Mouse (Mus musculus) limb, embryonic 12.5 days (tissue): ENCODE data around the gene Ebf3. TPM values are rescaled to one million over a fixed set of nuclear protein-coding genes. Genes with fewer than 3 reads are reported as not detected.

ENCODE experiments used
- ATAC-seq: fragments of 200-750 bp; cut with Nextera tagmentation; 2 replicates; pipeline ENCODE4 v1.8.0; 2017; ENCODE audit warnings: low read depth, moderate TSS enrichment; ENCODE audit not compliant: insufficient number of reproducible peaks, insufficient read depth, low FRiP score, low TSS enrichment
- H3K27ac ChIP-seq: fragments of 300-500 bp; sonication (generic); 2 replicates; pipeline ENCODE4 v1.5.1; 2016; ENCODE audit warnings: mild to moderate bottlenecking, moderate library complexity
- H3K27me3 ChIP-seq: fragments of 300-500 bp; sonication (generic); 2 replicates; pipeline ENCODE4 v1.6.1; 2016; ENCODE audit warnings: mild to moderate bottlenecking, moderate library complexity
- H3K36me3 ChIP-seq: fragments of 300-500 bp; sonication (generic); 2 replicates; pipeline ENCODE4 v1.6.1; 2016; ENCODE audit warnings: mild to moderate bottlenecking, moderate library complexity
- H3K4me1 ChIP-seq: fragments of 300-500 bp; sonication (generic); replicated peaks from 2 replicates; pipeline ENCODE4 v1.6.1; 2016
- H3K4me2 ChIP-seq: fragments of 300-500 bp; sonication (generic); 2 replicates; pipeline ENCODE4 v1.6.1; 2016; ENCODE audit warnings: mild to moderate bottlenecking, moderate library complexity
- H3K4me3 ChIP-seq: fragments of 300-500 bp; sonication (generic); replicated peaks from 2 replicates; pipeline ENCODE4 v1.5.1; 2016; ENCODE audit warnings: mild to moderate bottlenecking
- H3K9ac ChIP-seq: fragments of 300-500 bp; sonication (generic); replicated peaks from 2 replicates; pipeline ENCODE4 v1.6.1; 2016; ENCODE audit warnings: mild to moderate bottlenecking, moderate library complexity
- H3K9me3 ChIP-seq: fragments of 300-500 bp; sonication (generic); 2 replicates; pipeline ENCODE4 v1.6.1; 2016; ENCODE audit warnings: mild to moderate bottlenecking, moderate library complexity
- WGBS: fragments of 180-500 bp; shearing (Covaris S2); methylation state at CpG from one replicate; pipeline ENCODE4 v1.1.7; 2016; 5-methylcytosine and 5-hydroxymethylcytosine counted together
- polyA plus RNA-seq: library from polyadenylated mRNA; unstranded; fragments of >200 nt; fragmentation: Nextera tagmentation; extraction: Ambion mirVana; gene quantifications from 2 replicates; pipeline ENCODE4 v1.2.1, GENCODE M21; 2016

Ebf3 gene
- polyA plus RNA-seq, 1 experiment from 2014 or later, result 17.6 TPM

GRCm38 (mm10) chr7:137268452-137269155, 45.6 kb downstream of the Ebf3 start:
- peaks cover 9% of the 10 kb centered on the region; the same call in 1 of the 2 replicates for H3K27me3 ChIP-seq
- H3K36me3 ChIP-seq, result peaks cover 5% of the 10 kb centered on the region; the same call in 1 of the 2 replicates
- no peak overlapping the region for H3K9ac ChIP-seq
- peak overlapping the region; percentile 29 for H3K4me2 ChIP-seq
- H3K27ac ChIP-seq, result peak overlapping the region; percentile 87
- no peak overlapping the region for H3K4me3 ChIP-seq
- WGBS, result 33% methylated on average over 8 of the region's 8 CpGs
- H3K9me3 ChIP-seq, result no peaks in the 10 kb centered on the region
- ATAC-seq, result peak; percentile 64; the same call in 1 of the 2 replicates
- peaks cover 79% of the 10 kb centered on the region for H3K4me1 ChIP-seq

GRCm38 (mm10) chr7:137267441-137267840, 46.8 kb downstream of the Ebf3 start:
- H3K4me3 ChIP-seq, result no peak overlapping the region
- peaks cover 5% of the 10 kb centered on the region; the same call in 1 of the 2 replicates for H3K36me3 ChIP-seq
- no peaks in the 10 kb centered on the region for H3K9me3 ChIP-seq
- 66% methylated on average over 9 of the region's 9 CpGs for WGBS
- H3K27me3 ChIP-seq, result peaks cover 11% of the 10 kb centered on the region
- peak overlapping the region; percentile 87; the same call in 1 of the 2 replicates for H3K27ac ChIP-seq
- no peak for ATAC-seq
- no peak overlapping the region; the same call in 1 of the 2 replicates for H3K4me2 ChIP-seq
- peaks cover 69% of the 10 kb centered on the region for H3K4me1 ChIP-seq
- H3K9ac ChIP-seq, result no peak overlapping the region; the same call in 1 of the 2 replicates

- 0 out of 2 replicates have a peak overlapping the region, but pooled peaks have one; percentile 25 for H3K27ac ChIP-seq
- no peak for ATAC-seq
- H3K9me3 ChIP-seq, result no peaks in the 10 kb centered on the region
- no peak overlapping the region; the same call in 1 of the 2 replicates for H3K9ac ChIP-seq
- no peaks in the 10 kb centered on the region for H3K36me3 ChIP-seq
- H3K4me1 ChIP-seq, result peaks cover 63% of the 10 kb centered on the region
- H3K4me3 ChIP-seq, result 0 out of 2 replicates have a peak overlapping the region, but pooled peaks have one; percentile 0
- peaks cover 8% of the 10 kb centered on the region for H3K27me3 ChIP-seq
- peak overlapping the region; percentile 32 for H3K4me2 ChIP-seq
- WGBS, result 5% methylated on average over 17 of the region's 17 CpGs
Measured at GRCm38 (mm10) chr7:137266575-137266974, 47.7 kb downstream of the Ebf3 start.

GRCm38 (mm10) chr7:137262330-137262729, 51.9 kb downstream of the Ebf3 start:
- peaks cover 43% of the 10 kb centered on the region for H3K4me1 ChIP-seq
- H3K4me3 ChIP-seq, result no peak overlapping the region
- 89% methylated on average over 8 of the region's 8 CpGs for WGBS
- no peak overlapping the region for H3K4me2 ChIP-seq
- no peak for ATAC-seq
- peaks cover 31% of the 10 kb centered on the region for H3K27me3 ChIP-seq
- H3K36me3 ChIP-seq, result no peaks in the 10 kb centered on the region
- no peaks in the 10 kb centered on the region for H3K9me3 ChIP-seq
- no peak overlapping the region for H3K27ac ChIP-seq
- no peak overlapping the region for H3K9ac ChIP-seq

- Histone ChIP-seq H3K4me1 (peaks cover 72% of the 10 kb centered on the region), H3K9me3 (no peaks in the 10 kb centered on the region), H3K4me3 (no peak overlapping the region), H3K4me2 (no peak overlapping the region), H3K27ac (no peak overlapping the region), H3K27me3 (peaks cover 27% of the 10 kb centered on the region; the same call in 1 of the 2 replicates), H3K9ac (no peak overlapping the region), H3K36me3 (no peaks in the 10 kb centered on the region)
- WGBS, result 42% methylated on average over 11 of the region's 11 CpGs
- no peak for ATAC-seq
Measured at GRCm38 (mm10) chr7:137246213-137246872, 67.9 kb downstream of the Ebf3 start.

DNA sequence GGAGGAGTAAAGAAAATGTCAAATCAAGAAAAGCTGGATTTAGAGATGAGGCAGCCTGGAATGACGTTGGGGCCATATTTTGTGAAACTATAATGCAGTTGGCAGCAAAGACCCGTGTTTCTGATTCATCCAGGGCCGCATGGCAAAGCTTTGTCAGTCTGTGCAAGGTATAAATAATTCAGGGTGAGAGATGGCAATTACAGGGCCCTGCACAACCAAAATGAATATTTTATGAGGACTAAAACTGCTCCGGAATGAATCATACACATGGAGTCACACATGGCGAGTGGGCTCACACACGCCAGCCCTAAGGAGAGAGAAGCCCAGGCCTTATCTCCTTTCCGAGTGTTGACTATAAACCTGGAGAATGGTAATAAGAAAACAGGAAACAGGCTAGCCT, 69.4 kb downstream of the Ebf3 start:
- no peak overlapping the region for H3K4me3 ChIP-seq
- H3K4me2 ChIP-seq, result no peak overlapping the region
- H3K27ac ChIP-seq, result no peak overlapping the region
- peaks cover 76% of the 10 kb centered on the region for H3K4me1 ChIP-seq
- 72% methylated on average over 7 of the region's 7 CpGs for WGBS
- no peak for ATAC-seq
- H3K36me3 ChIP-seq, result peaks cover 3% of the 10 kb centered on the region; the same call in 1 of the 2 replicates
- no peak overlapping the region for H3K9ac ChIP-seq
- H3K9me3 ChIP-seq, result no peaks in the 10 kb centered on the region
- peaks cover 30% of the 10 kb centered on the region; the same call in 1 of the 2 replicates for H3K27me3 ChIP-seq

DNA sequence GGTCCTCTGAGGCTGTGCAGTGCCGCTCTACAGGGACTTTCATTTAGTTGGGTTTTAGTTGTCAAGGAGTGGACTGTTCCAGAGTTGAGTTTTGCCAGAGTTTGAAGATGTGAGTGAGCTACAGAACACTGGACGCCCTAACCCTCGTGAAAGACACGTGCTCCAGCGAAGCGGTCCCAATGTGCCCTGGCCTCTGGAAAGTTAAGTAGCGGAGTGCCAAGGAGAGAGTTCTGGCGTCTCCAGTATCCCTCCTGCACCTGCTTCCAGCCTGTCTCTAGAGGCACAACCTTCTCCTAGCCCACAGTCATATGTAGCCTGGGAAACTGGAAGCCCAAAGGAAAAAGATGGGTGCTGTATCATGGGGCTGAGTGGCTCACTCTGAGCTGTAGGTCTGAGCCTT, 73.8 kb downstream of the Ebf3 start:
- Histone ChIP-seq H3K4me2 (no peak overlapping the region), H3K4me1 (peaks cover 81% of the 10 kb centered on the region), H3K36me3 (peaks cover 9% of the 10 kb centered on the region), H3K9me3 (no peaks in the 10 kb centered on the region), H3K27ac (no peak overlapping the region), H3K27me3 (peaks cover 33% of the 10 kb centered on the region; the same call in 1 of the 2 replicates), H3K9ac (no peak overlapping the region), H3K4me3 (no peak overlapping the region)
- 79% methylated on average over 8 of the region's 8 CpGs for WGBS
- no peak for ATAC-seq

DNA sequence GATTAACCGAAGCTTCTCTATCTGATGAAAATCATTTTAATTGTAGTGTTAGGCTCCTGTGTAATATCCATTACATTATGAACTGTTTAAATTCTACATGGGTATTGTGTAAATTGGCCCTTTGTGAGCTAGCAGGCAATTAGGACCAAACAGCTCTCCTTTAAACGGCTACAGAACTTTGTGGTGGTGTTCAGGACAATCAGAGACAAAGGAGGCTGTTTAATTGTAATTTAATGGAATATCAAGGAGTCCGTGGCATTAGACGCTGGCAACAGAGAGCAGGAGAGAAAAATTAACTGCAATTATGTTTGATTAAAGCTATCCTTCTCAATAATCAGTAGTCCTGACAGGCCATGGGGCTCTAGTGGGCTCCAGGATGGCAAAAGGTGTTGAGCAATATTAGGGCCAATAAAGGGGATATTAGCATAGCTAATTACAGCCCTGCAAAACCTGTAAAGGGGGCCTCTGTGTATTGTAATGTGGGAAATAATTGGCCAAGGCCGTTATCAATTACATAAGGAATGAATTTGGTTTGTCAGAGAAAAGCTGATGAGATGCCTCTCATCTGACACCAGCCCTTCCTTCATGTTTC, 74.6 kb downstream of the Ebf3 start:
- peaks cover 33% of the 10 kb centered on the region; the same call in 1 of the 2 replicates for H3K27me3 ChIP-seq
- WGBS, result 43% methylated on average over 5 of the region's 5 CpGs
- peaks cover 73% of the 10 kb centered on the region for H3K4me1 ChIP-seq
- H3K9ac ChIP-seq, result no peak overlapping the region
- no peak overlapping the region for H3K4me2 ChIP-seq
- no peak overlapping the region for H3K4me3 ChIP-seq
- no peaks in the 10 kb centered on the region for H3K9me3 ChIP-seq
- no peak for ATAC-seq
- no peak overlapping the region for H3K27ac ChIP-seq
- peaks cover 18% of the 10 kb centered on the region for H3K36me3 ChIP-seq

DNA sequence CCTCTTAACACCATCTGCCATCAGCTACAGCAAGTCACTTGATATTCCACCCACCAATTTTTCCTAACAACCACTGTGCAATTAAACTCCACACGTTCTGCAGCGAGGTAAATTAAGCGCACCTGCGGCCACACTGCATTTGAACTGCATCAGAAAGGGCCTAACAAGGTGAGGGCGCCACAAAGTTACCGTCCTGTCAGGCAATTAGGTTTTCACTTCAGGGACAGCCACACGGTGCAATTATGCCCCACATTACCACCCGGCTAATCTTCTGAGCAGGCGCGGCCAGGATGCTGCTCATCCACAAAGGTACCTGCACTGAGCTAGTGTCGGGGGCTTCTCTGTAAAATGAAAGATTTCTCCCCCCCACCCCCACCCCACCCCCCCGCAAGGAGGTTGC, 76.8 kb downstream of the Ebf3 start:
- Histone ChIP-seq H3K9me3 (no peaks in the 10 kb centered on the region), H3K27ac (no peak overlapping the region), H3K4me1 (peaks cover 51% of the 10 kb centered on the region), H3K4me2 (no peak overlapping the region), H3K36me3 (peaks cover 30% of the 10 kb centered on the region), H3K9ac (no peak overlapping the region), H3K4me3 (no peak overlapping the region), H3K27me3 (peaks cover 27% of the 10 kb centered on the region; the same call in 1 of the 2 replicates)
- no peak for ATAC-seq
- WGBS, result 26% methylated on average over 12 of the region's 12 CpGs

DNA sequence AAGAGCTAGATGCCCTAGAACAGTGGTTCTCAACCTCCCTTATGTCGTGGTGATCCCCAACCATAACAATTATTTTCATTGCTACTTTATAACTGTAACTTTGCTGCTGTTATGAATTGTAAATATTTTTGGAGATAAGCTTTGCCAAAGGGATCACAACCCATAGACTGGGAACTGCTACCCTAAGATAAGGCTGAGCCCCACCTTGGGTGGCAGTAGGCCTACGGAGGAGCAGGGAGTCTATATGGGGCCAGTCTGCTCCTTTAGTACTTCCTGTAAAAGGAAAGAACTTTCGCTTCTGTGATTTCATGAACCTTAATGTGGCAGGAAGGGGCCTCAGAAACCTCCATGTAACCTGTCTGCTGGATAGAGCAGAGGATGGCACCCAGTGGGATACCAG, 90.4 kb downstream of the Ebf3 start:
- H3K4me3 ChIP-seq, result no peak overlapping the region
- 0 out of 2 replicates have a peak overlapping the region, but pooled peaks have one; percentile 41 for H3K27ac ChIP-seq
- no peaks in the 10 kb centered on the region for H3K9me3 ChIP-seq
- H3K4me2 ChIP-seq, result no peak overlapping the region
- peaks cover 77% of the 10 kb centered on the region for H3K36me3 ChIP-seq
- 85% methylated on average over 3 of the region's 3 CpGs for WGBS
- peaks cover 65% of the 10 kb centered on the region for H3K4me1 ChIP-seq
- no peak for ATAC-seq
- H3K9ac ChIP-seq, result no peak overlapping the region
- no peaks in the 10 kb centered on the region for H3K27me3 ChIP-seq
